Mouse (Mus musculus) urinary bladder, postnatal 4 days (tissue): ENCODE results near the gene Vav2.
A peak's percentile ranks its signal among the peaks of the same experiment; 100 is the strongest.

Experiments used
- DNase-seq, 2 experiments: peaks; one replicate each; pipeline ENCODE4 v3.0.0; 2021 to 2022; ENCODE audit warnings: low spot score in 2 of 2

Vav2 gene

DNA sequence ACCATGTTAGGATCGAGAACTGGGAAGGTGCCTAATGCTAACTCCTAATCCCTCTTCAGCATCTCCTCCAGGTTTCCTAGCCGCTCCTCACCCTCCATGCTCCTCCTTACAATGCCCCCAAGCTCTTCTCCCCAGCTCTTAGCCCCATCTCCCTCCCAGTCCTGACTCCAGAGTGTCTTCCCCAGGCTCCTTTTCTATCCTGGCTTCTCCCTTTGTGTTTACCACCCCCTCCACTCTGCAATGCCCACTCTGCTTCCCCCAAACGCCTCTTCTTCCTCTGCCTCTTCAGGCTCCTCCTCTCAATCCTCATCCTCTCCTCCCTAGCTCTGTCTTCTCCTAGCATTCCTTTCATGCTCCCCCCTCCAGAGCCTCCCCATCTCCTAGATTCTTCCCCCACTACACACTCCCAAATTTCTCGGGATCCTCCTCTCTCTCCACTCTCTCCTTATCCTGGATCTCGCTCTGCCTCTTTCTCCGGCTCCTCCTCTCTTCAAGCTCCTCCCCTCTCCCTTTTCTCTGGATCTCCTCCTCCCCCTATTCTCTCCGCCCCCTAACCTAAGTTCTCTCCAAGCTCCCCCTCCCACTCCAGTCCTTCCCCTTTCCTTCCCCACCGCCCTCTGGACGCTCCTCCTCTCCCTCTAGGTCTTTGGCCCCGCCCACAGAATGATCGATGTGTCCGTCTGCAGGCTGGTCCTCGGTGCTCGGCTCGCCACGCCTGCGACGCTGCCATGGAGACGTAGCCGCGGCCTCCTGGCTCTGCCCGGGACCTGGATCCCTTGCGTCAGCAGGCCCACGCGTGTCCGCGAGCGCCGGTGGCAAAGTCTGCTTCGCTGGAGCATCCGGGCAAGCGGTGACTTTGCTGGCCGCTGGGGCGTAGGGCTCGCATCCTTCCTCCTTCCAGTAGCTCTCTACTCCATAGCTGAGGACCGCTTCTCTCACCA lies 15.2 kb upstream of the Vav2 start, which contains the start of gene Brd3os:
Brd3os (plus strand) TSS at position 558 of the 941 bp plus-strand sequence.
- peak; percentile 93 to 97 for DNase-seq

DNA sequence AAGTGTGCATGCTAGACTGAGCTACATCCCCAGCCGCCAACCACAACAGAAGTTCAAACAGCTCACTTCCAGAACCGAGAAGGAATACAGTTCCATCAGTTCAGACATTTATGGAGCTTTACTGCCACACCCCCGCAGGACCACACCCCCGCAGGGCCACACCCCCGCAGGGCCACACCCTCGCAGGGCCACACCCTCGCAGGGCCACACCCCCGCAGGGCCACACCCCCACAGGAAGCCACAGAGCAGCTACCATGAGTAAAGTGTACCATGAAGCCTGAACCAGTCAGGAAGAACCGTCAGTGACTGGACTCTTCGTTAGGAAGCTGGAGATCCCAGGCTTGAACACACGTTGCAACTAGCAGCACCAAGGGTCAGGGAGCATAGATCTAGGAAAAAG lies 11.4 kb upstream of the Vav2 start:
- no peak for DNase-seq

DNA sequence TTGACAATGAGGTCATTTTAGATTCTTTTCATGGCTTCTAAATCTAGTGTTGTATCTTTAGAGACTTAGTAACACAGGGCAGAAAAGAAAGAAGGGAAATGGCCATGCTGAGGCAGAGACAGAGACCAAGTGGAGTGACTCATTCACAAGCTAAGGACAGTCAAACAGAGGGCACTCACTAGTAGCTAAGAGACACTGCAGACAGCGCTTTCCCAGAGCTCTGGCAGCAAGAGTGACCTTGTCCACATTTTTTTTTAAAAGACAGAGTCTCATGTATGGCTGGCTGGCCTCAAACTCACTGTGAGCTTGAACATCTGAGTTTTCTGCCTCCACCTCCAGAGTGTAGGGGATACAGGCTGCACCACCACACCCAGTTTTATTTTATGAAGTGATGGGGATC lies 11.0 kb upstream of the Vav2 start:
- no peak for DNase-seq

DNA sequence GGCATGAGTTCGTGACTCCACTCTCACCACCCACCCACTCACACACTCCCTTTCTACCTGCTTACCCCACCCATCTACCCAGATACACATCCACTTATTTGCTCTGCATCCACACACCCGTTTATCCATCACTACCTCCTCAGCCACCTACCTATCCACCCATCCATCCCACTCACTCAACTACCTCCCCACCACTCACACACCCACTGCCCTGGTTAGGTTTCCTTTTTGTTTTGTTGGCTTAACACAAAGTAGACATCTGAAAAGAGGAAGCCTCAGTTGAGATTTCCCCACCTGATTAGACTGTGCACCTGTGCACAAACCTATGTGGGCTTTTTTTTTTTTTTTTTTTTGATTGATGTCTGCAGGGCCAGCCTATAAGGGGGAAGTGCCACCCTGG lies 5.8 kb upstream of the Vav2 start:
- no peak for DNase-seq

DNA sequence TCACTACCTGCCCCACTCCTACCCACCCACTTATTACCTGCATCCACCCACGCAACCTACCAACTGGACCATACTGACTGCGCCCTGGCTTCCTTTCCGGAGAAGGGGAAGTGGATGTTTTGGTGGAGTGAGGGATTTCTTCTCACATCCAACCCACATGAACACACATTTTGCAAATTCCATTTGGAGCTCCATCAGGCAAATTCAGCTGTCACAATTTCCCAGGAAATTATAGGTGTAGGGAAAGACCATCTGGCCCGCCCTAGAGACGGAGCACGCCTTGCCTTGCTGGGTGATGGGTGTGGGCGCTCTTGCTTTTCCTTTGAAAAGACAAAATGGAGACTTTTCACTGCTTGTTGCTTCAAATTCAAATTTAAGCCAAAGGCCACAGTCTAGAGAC lies 3.8 kb upstream of the Vav2 start:
- DNase-seq = no peak

DNA sequence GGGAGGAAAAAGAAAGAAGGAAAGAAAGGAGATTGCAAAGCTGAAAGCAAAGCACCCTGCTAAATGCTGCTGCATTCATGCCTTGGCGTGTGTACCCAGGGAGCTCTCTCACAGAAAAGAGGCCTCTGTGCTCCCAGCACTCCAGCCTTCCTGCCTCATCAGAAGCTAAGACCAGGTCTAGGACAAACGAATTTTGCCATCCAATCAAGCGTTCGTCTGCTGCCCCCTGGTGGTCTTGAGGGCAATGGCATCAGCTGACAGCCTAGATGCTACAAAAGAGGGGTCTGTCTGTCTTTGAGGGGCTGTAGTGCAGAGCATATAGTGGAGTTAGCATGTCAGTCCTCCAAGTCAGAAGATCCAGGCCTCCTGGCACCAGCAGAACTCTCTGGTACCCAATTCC lies 1.2 kb upstream of the Vav2 start:
- peak; percentile 66 to 86 for DNase-seq

DNA sequence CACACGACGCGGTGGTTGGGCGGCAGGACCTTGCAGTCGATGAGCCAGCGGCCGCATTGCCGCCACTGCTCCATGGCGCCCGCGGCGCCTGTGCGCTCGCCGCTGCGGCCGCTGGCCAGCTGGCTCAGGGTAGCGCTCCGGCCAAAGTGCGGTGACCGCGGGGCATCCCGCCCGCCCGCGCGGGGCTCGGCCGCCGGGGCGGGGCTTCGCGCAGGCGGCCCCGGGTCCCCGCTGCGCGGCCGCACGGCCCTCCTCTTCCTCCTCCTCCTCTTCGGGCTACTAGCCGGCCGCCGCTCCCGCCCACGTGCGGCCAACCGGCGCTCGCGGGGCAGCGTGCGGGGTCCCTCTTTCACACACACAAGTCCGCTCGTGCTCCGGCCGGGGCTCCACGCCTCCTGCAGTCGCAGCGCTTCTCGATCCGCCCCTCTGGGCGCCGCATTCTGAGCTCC lies 403 bp downstream of the Vav2 start:
- no peak for DNase-seq

DNA sequence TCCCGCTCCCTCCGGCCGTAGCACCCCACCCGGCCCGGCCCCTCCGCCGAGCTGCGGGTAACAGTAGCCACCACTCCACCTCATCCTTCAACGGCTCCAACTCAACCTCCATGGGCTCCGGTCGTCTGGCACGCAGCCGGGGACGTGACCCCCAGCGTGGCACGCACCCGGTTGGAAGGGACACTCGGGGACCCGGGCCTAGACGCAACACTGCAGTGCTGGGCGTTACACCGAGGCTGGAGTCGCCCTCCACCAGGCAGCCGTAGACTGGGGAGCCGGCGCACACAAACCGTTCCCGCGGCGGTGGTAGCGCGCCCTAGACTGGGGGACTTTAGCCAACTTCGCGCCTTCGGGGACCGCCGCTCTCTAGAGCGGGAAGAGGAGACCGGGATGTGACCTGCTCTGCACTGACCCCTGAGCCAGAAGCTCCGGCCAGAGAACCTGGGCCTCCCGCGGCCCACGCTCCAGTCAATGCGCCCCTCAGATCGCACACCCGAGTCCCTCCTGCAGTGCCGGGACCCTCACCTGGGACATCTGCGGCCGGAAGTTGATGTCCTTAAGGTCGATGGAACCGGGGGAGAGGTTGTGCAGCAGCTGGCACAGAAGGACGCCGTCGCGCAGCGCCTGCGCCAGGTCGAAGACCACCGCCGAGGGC lies 955 bp downstream of the Vav2 start:
- no peak for DNase-seq

DNA sequence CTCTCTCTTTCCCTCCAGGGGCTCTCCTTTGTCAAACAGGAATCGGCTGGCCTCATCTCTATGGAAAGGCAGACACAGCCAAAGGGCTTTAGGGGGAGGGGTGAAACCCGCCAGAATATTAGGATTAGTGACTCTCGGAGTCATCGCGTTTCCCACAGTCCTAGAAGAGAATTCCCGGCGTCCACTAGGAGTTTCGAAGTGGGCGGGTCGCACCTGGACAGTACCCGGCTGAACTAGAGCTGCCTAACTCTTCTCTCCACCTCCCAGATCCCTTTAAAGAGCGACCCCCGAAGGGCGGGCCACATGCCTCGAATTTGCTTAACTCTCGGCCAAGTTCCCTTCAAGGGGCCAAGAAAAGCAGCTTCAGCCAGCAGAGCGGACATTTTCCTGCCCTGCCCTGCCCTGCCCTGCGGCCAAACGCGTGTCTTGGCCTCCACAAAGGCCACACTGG lies 1.6 kb downstream of the Vav2 start:
- no peak for DNase-seq

DNA sequence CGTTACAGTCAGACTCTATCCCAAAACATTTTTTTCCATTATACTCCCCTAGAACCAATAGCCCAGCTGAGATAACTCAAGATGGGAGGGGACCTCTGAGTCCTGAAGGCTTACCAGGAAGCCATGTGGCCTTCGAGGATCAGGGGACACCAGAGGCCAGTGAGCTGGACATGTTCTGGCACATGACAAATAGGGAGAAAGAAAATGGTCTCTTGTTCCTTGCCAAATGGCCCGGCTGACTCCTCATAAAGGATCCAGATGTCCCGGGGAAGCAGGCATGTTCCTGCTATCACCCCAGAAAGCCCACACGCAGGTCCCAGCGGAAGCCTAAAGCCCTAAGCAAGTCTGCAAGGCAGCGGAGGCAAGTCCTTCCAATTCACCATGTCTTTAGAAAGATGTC lies 3.2 kb downstream of the Vav2 start:
- DNase-seq = no peak

DNA sequence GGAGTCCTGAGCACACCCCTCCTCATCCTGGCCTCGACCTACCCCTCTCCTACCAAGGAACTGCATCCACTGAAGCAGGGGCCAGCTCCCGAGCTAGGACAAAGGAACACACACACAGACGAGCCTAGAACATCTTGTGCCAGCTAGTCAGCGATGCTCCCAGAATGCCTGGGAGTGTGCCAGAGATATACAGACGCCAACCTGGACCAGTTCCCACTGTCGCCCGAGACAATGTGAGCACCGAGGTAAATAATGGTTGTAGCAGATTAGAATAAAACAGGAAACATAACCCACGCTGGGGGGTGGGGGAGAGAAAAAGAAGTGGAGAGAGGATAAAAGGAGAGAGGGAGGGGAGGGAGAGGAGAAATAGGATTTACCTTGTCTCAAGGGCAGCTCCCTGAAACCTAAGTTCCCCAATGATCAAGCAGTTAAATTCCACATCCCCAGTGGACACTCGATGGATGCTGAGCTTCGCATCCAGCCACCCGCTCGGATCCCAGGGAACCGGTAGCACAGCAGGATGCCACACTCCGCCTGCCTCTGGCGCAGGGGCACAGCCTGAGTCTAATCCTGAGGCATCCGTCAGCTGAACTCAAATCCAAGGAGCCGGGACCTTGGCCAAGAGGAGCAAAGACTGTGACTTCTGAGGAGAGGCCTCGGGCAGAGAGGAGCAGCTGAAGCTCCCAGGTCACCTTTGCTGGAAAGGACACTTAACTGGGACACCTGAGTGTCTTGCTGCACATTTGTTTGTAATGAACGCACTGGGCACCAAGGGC lies 5.4 kb downstream of the Vav2 start:
- no peak for DNase-seq

DNA sequence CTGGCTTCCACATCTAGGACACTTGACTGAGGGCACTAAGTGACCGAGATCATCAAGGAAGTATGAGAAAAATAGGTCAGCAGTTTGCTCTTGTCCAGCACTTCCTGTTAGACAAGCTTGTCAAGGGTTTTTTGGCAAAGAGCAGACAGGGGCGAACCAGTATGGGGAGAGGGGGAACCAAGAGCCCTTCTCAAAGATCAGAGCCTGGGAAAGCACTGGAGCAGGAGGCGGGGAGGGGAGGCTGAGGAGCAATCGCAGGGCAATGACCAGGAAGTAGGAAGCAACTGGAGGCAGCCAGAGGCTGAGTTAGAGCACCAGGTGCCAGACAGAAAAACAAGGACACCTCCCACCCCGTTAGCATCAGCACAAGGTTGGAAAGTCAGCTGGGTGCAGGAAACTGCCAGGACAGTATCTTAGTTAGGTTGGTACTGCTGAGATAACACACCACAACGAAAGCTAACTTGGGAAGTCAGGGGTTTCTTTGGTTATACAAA lies 8.2 kb downstream of the Vav2 start:
- DNase-seq = peak in 1 of 2 experiments; percentile 58

DNA sequence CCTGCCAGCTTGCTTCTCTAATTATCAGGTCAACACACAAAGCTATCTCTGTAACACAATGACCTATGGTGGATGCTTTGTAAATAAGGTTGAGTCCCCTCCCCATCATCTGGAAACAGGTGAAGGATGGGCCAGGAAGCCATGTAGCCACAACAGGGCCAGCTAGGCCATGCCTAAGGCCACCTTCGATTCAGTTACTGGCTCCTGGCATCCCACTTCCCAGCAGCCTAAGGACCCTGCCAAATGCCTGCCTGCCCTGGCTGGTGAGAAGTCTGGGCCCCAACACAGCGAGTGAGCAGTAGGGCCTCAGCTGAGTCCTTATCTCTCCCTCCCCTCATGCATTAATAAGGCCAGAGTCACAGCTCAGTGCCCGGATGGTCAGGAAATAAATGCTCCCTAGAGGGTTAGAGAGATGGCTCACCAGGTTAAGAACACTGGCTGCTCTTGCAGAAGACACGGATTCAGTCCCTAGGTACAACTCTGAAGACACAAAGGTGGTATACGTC lies 9.1 kb downstream of the Vav2 start:
- DNase-seq = no peak

DNA sequence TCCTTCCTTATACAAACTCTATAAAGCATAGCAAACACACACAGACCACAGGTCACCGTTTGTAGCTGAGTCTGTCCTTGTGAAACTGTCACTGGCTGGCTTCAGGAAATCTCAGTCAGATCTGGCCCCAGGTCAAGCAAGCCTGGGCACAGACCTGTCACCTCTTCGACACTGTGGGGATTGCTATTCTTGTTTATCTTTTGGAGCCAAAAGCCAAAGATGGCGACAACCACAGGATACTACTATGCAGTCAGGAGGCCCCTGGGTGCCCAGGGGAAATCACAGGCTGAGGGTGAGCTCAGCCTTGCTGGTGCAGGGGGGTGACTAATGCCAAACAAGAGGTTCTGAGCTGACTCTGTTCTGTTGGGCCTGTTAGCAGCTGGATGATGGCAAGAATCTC lies 10.4 kb downstream of the Vav2 start:
- DNase-seq = peak in 1 of 2 experiments; percentile 43

DNA sequence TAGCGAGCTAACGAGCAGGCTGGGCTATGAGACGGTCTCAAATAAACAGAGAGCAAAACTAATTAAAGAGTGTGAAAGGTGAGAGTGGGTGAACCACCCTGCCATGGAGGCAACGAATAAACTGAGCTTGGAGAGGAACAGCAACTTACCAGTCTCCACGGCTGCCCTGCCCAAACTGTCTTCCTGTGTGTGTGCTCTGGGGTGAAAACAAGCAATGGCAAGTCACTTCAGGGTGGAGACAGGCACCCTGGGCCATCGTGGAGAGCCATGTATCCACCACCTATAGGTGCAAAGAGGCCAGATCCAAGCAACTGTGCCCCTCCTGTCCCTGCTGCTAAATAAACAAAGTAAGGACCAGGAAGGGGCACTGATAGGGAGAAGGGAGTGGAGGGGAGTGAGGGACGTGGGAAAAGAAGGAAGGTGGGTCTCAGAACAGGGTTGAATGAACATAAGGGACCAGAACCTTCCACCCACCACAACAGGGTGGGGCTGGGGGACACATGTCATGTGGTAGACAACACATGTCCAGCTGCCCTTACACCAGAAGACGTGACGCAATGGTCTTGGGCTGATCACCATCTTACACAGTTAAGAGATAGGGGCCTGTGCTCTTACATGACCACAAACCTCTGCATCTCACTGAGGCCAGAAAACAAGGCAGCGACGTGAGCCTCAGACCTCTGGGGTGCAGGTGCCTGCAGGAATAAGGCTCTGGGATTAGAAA lies 11.6 kb downstream of the Vav2 start:
- DNase-seq = no peak

DNA sequence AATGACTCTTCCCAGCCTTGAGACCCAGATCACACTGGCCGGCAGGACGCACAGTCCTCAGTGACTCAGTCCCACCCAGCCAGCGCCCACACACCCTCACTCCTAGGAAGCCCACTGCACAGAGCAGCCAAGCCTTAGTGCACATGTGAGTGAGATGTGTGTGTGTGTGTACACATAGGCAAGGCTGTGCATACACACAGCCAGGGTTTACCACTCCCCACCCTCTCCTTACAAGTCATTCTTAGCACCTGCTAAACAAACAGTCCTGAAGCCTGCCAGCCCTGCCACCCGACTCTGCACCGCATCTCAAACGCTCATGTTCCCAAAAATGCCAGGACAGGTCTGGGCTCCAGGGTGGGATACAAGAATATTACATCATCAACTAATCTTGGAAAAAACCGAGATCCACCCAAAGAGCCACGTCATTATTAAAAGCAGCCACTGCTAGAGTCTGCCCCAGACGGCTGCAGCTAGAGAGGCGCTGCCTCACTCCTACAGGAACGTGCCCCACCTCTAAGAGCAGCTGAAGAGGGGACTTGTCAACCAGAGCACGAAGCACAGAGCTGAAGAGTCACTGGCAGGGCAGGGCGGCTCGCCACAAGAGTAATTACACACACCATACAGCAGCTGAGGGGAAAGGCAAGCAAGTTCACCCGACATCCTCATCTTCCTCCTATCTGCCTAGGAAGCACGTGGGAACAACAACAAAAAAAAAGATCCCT lies 12.7 kb downstream of the Vav2 start:
- DNase-seq = no peak

DNA sequence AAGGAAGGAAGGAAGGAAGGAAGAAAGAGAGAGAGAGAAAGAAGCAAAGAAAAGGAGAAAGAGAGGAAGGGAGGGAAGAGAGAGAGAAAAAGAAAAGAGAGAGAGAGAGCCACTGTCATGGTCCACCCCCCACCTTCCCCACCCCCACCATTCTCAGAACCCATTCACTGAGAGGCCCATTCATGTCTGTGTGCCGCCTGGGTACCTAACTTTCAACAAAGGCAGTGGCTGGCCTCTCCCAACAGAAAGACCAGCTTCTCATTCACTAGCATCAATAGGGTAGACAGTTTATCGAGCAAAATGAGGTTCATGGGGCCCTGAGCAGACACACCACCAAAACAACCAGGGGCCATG lies 13.3 kb downstream of the Vav2 start:
- no peak for DNase-seq

DNA sequence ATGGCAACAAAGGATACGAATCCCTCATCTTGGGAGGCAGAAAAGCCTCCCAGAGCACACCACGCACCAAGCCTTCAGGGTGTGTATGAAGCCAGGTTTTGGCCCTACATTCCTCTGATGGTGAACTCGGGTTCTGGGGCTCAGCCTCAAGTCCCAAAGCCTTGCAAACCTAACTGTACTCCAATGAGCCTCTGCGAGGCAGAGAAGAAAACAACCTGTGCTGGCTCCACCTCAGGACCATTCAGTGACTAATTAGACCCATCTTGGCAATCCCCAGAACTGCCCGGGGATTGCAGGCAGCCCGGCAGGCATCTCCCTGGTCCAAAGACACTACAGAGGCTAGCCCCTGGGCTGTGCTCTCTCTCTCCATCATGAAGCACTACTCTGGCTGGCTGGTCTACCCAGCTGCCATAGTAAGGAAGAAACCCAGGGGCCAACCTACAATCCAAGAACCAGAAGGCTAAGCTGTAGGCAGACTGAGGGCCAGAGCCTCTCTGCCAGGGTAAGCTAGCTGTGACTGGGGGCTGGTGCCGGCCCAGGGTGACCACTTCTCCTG lies 14.5 kb downstream of the Vav2 start:
- DNase-seq = no peak

DNA sequence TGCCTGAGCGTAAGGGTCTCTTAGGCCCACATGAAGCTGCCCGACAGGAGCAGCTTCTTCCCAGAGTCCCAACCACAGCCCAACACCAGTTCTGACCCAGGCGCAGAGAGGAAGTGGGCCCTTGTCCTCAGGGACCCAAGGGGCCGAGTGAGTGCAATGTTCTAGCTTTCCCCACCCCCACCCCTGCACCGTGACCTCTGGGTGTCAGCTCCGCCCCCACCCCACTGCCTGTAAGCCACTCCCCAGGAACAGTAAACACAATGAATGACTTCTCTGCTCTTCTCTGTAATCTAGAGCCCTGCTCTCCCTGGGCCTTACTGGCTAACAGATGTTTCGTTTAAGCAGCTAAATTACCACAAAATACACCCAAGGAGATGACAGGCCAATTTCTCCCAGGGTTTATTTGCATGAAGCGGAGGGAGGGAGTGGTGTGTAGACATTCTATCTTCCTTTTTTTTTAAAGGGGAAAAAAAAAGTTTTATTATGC lies 15.1 kb downstream of the Vav2 start:
- DNase-seq = no peak

DNA sequence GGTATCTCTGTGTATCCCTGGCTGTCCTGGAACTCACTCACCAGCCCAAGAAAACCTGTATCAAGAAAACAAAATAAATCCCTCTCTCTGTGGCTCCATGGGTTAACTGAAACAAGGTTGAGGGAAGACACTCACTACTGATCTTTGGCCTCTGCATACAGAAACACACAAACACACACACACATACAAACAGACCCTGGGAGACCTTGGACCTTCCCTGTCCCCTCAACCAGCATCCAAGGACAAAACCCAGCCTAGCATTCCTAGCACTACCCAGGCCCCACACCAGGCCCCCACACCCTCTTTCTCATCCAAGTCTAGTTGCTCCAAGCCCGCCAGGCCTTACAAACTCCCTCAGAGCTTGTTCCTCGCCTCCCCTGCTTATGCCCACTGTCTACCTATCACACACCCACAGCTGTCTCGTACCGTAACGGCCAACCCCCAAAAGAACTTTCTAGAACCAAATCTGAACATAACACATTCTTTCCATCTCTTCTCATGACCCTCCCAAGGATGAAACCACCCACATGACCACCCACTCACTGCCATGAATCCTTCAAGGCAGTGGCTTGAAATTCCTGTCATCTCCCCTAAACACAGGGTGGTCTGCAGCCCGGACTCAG lies 16.2 kb downstream of the Vav2 start:
- DNase-seq = no peak
